Mouse (Mus musculus) forebrain, embryonic 12.5 days (tissue): ENCODE data around the gene Dctn3. TPM values are rescaled to one million over a fixed set of nuclear protein-coding genes. Genes with fewer than 3 reads are reported as not detected.
A peak's percentile ranks its signal among the peaks of the same experiment; 100 is the strongest.
"Not testable (repeated sequence)": the region's sequence is repeated elsewhere in the genome, so short reads cannot be mapped to it uniquely, and the experiment has no call there.

Experiments
- ATAC-seq: fragments of 200-750 bp; cut with Nextera tagmentation; 2 replicates; pipeline ENCODE4 v1.8.0; 2017; ENCODE audit warnings: moderate TSS enrichment; ENCODE audit not compliant: low FRiP score
- H3K27ac ChIP-seq: fragments of 300-500 bp; sonication (generic); 2 replicates; pipeline ENCODE4 v1.5.1; 2016; ENCODE audit warnings: mild to moderate bottlenecking
- H3K27me3 ChIP-seq: fragments of 300-500 bp; sonication (generic); 2 replicates; pipeline ENCODE4 v1.6.1; 2016; ENCODE audit warnings: mild to moderate bottlenecking
- H3K36me3 ChIP-seq: fragments of 300-500 bp; sonication (generic); replicated peaks from 2 replicates; pipeline ENCODE4 v1.6.1; 2016; ENCODE audit warnings: mild to moderate bottlenecking
- H3K4me1 ChIP-seq: fragments of 300-500 bp; sonication (generic); 2 replicates; pipeline ENCODE4 v1.6.1; 2016
- H3K4me2 ChIP-seq: fragments of 300-500 bp; sonication (generic); 2 replicates; pipeline ENCODE4 v1.6.1; 2016; ENCODE audit warnings: mild to moderate bottlenecking, moderate library complexity
- H3K4me3 ChIP-seq: fragments of 300-500 bp; sonication (generic); replicated peaks from 2 replicates; pipeline ENCODE4 v1.5.1; 2016; ENCODE audit warnings: mild to moderate bottlenecking
- H3K9ac ChIP-seq: fragments of 300-500 bp; sonication (generic); 2 replicates; pipeline ENCODE4 v1.6.1; 2016; ENCODE audit warnings: mild to moderate bottlenecking
- H3K9me3 ChIP-seq: fragments of 300-500 bp; sonication (generic); 2 replicates; pipeline ENCODE4 v1.6.1; 2016
- WGBS: fragments of 180-500 bp; shearing (Covaris S2); methylation state at CpG from one replicate; pipeline ENCODE4 v1.1.7; 2016; 5-methylcytosine and 5-hydroxymethylcytosine counted together
- polyA plus RNA-seq: library from polyadenylated mRNA; unstranded; fragments of >200 nt; fragmentation: Nextera tagmentation; extraction: Ambion mirVana; gene quantifications from 2 replicates; pipeline ENCODE4 v1.2.1, GENCODE M21; 2016

The Dctn3 gene
- 159 and 179 TPM in 2 replicates for polyA plus RNA-seq

- peaks cover 28% of the 10 kb centered on the region for H3K36me3 ChIP-seq
- peak within 1 kb of the TSS; percentile 0; the same call in 1 of the 2 replicates for H3K27ac ChIP-seq
- under 1% methylated on average over 27 of the region's 27 CpGs for WGBS
- no peaks in the 10 kb centered on the region for H3K9me3 ChIP-seq
- peak; percentile 93 for ATAC-seq
- H3K4me3 ChIP-seq: peak within 1 kb of the TSS; percentile 64
- peaks cover 42% of the 10 kb centered on the region for H3K4me1 ChIP-seq
- peak within 1 kb of the TSS; percentile 74 for H3K9ac ChIP-seq
- H3K4me2 ChIP-seq: peak within 1 kb of the TSS; percentile 88
- H3K27me3 ChIP-seq: peaks cover 43% of the 10 kb centered on the region
Measured at GRCm38 (mm10) chr4:41722918-41723351, at the start of gene Dctn3. TSS of gene Dctn3 (minus strand) at chr4:41723170.

GRCm38 (mm10) chr4:41767301-41767700 is 44.3 kb upstream of the Dctn3 start:
- not testable (repeated sequence) for H3K4me1 ChIP-seq, ATAC-seq, H3K36me3 ChIP-seq, H3K27ac ChIP-seq, H3K4me2 ChIP-seq, H3K9ac ChIP-seq, H3K27me3 ChIP-seq, H3K9me3 ChIP-seq, H3K4me3 ChIP-seq
- 86% methylated on average over 10 of the region's 10 CpGs for WGBS

DNA sequence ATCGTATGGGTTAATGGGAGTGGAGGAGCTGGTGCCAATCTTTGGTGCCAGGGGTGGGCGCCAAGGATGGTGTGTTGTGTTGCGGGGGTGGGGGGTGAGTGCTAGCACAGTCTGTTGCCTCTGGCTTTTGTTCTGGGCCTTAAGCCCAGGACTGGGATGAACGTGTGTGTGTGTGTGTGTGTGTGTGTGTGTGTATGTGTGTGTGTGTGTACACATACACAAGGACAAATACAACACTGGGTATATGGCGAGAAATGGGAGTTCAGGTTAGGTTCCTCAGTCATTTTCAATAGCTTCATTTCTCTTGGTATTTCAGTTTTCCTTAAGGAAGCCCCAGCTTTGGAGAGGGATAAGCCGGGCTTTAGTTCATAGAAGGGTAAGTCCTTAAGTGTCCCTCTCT is 40.2 kb upstream of the Dctn3 start:
- H3K27ac ChIP-seq, H3K4me2 ChIP-seq, ATAC-seq: not testable (repeated sequence)

DNA sequence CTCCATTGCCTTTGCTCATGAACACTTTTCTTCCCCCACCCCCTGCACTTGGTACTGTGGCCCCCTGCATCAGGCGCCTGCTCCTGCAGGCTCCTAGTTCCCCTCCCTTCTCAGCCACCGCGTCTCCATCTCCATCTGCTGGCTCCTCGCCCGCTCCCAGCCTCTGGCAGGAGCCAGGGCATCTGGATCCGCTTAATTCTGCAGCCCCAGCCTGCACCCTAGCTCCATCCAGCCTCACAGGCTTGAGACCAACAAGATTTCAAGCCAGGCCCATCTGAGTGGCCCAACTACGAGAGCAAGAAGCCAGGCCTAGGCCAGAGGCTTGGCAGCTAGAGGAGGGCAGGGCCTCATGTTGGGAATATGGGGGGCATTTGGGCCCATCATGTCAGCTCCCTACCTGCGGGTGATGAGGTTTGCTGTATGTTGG is 39.7 kb upstream of the Dctn3 start:
- H3K27me3 ChIP-seq, H3K9me3 ChIP-seq, ATAC-seq, H3K36me3 ChIP-seq, H3K4me3 ChIP-seq, H3K9ac ChIP-seq: not testable (repeated sequence)
- Histone ChIP-seq H3K4me1 (peaks cover 33% of the 10 kb centered on the region), H3K4me2 (0 out of 2 replicates have a peak overlapping the region, but pooled peaks have one; percentile 3), H3K27ac (peak overlapping the region; percentile 64)
- 49% methylated on average over 8 of the region's 8 CpGs for whole genome bisulfite sequencing

More for the DNA sequence above, 40.2 kb upstream of the Dctn3 start:
- H3K4me1 ChIP-seq: peaks cover 33% of the 10 kb centered on the region
- H3K27me3 ChIP-seq, H3K9ac ChIP-seq, H3K9me3 ChIP-seq, H3K36me3 ChIP-seq, H3K4me3 ChIP-seq: not testable (repeated sequence)
- WGBS: 78% methylated on average over 4 of the region's 6 CpGs

GRCm38 (mm10) chr4:41762099-41762687 is 39.2 kb upstream of the Dctn3 start:
- Histone ChIP-seq H3K9ac (no peak overlapping the region), H3K27me3 (no peaks in the 10 kb centered on the region), H3K27ac (peak overlapping the region; percentile 64), H3K36me3 (0 out of 2 replicates have a peak, but pooled peaks cover 4% of the 10 kb centered on the region), H3K4me2 (peak overlapping the region; percentile 65; the same call in 1 of the 2 replicates), H3K4me1 (peaks cover 33% of the 10 kb centered on the region), H3K9me3 (no peaks in the 10 kb centered on the region), H3K4me3 (no peak overlapping the region)
- peak; percentile 37; the same call in 1 of the 2 replicates for ATAC-seq
- 37% methylated on average over 8 of the region's 8 CpGs for WGBS

GRCm38 (mm10) chr4:41761680-41762079 is 38.7 kb upstream of the Dctn3 start:
- Histone ChIP-seq H3K4me1 (peaks cover 33% of the 10 kb centered on the region), H3K36me3 (no peaks in the 10 kb centered on the region), H3K27ac (peak overlapping the region; percentile 64), H3K9ac (no peak overlapping the region), H3K27me3 (no peaks in the 10 kb centered on the region), H3K9me3 (no peaks in the 10 kb centered on the region), H3K4me3 (peak overlapping the region; percentile 40; the same call in 1 of the 2 replicates), H3K4me2 (peak overlapping the region; percentile 65)
- ATAC-seq: no peak

DNA sequence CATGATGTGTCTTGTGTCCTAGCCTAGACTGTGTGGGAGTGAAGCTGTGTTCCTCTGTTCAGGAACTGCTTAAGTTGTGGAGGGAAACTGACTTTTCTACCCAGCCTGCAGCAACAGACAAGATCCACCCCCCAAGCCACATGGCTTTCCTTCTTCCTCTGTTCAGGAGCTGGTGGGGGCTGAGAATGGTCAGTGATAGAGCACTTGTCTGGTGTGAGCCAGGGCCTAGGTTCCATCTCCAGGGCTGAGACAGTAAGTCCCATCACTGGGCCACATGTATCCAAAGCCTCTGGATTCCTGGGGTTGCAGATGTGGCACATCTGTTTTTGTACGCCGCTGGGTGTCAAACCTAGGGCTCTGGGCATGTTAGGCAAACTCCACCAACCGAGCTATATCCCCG is 37.9 kb upstream of the Dctn3 start:
- 86% methylated on average over 4 of the region's 4 CpGs for WGBS
- peak overlapping the region; percentile 65 for H3K4me2 ChIP-seq
- H3K4me3 ChIP-seq: peak overlapping the region; percentile 40
- peak overlapping the region; percentile 9; the same call in 1 of the 2 replicates for H3K9ac ChIP-seq
- H3K4me1 ChIP-seq: peaks cover 38% of the 10 kb centered on the region
- peak overlapping the region; percentile 64 for H3K27ac ChIP-seq
- no peaks in the 10 kb centered on the region for H3K27me3 ChIP-seq
- H3K9me3 ChIP-seq: no peaks in the 10 kb centered on the region
- 0 out of 2 replicates have a peak, but pooled peaks have one; percentile 12 for ATAC-seq
- no peaks in the 10 kb centered on the region for H3K36me3 ChIP-seq

- no peaks in the 10 kb centered on the region for H3K36me3 ChIP-seq
- H3K9ac ChIP-seq: peak overlapping the region; percentile 60
- ATAC-seq: peak; percentile 82
- H3K4me1 ChIP-seq: peaks cover 38% of the 10 kb centered on the region
- WGBS: 0% methylated on average over 15 of the region's 15 CpGs
- H3K4me2 ChIP-seq: peak overlapping the region; percentile 65
- H3K27ac ChIP-seq: peak overlapping the region; percentile 64
- H3K9me3 ChIP-seq: no peaks in the 10 kb centered on the region
- peak overlapping the region; percentile 40 for H3K4me3 ChIP-seq
- H3K27me3 ChIP-seq: no peaks in the 10 kb centered on the region
Measured at GRCm38 (mm10) chr4:41760288-41760721, 37.3 kb upstream of the Dctn3 start.

GRCm38 (mm10) chr4:41759656-41760287 is 36.8 kb upstream of the Dctn3 start:
- WGBS: 40% methylated on average over 6 of the region's 6 CpGs
- Histone ChIP-seq H3K4me2 (peak overlapping the region; percentile 65), H3K4me3 (peak overlapping the region; percentile 40), H3K9me3 (no peaks in the 10 kb centered on the region), H3K36me3 (no peaks in the 10 kb centered on the region), H3K9ac (peak overlapping the region; percentile 5; the same call in 1 of the 2 replicates), H3K27me3 (no peaks in the 10 kb centered on the region), H3K27ac (0 out of 2 replicates have a peak overlapping the region, but pooled peaks have one; percentile 64), H3K4me1 (peaks cover 44% of the 10 kb centered on the region)
- ATAC-seq: no peak

GRCm38 (mm10) chr4:41759206-41759605 is 36.2 kb upstream of the Dctn3 start:
- WGBS: 89% methylated on average over 9 of the region's 9 CpGs
- no peak overlapping the region for H3K4me3 ChIP-seq
- H3K4me1 ChIP-seq: peaks cover 44% of the 10 kb centered on the region
- H3K27me3 ChIP-seq: no peaks in the 10 kb centered on the region
- H3K9ac ChIP-seq: no peak overlapping the region
- H3K9me3 ChIP-seq: no peaks in the 10 kb centered on the region
- no peak overlapping the region for H3K4me2 ChIP-seq
- ATAC-seq: no peak
- H3K27ac ChIP-seq: no peak overlapping the region
- H3K36me3 ChIP-seq: no peaks in the 10 kb centered on the region

DNA sequence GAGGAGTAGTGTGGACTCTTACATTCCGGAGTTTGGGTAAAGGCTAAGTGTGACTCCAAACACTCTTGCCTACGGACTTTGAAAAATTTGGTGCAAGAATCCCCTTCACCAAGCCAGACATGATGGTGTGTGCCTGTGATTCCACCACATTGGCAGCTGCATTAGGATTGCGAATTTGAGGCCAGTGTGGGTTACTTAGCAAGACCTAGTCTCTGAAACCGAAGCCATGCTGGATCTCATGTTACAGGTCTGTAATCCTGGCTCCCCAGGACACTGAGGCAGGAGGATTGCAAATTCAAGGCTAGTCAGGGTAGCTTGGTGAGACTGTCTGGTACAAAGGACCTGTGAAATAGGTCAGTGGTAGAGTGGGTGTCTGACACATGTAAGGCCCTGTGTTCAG is 35.7 kb upstream of the Dctn3 start:
- H3K4me3 ChIP-seq: no peak overlapping the region
- H3K4me1 ChIP-seq: peaks cover 44% of the 10 kb centered on the region
- H3K9me3 ChIP-seq: no peaks in the 10 kb centered on the region
- no peak overlapping the region for H3K9ac ChIP-seq
- H3K36me3 ChIP-seq: no peaks in the 10 kb centered on the region
- ATAC-seq: no peak
- no peak overlapping the region for H3K27ac ChIP-seq
- H3K27me3 ChIP-seq: no peaks in the 10 kb centered on the region
- H3K4me2 ChIP-seq: no peak overlapping the region
- WGBS: 94% methylated on average over 4 of the region's 4 CpGs

DNA sequence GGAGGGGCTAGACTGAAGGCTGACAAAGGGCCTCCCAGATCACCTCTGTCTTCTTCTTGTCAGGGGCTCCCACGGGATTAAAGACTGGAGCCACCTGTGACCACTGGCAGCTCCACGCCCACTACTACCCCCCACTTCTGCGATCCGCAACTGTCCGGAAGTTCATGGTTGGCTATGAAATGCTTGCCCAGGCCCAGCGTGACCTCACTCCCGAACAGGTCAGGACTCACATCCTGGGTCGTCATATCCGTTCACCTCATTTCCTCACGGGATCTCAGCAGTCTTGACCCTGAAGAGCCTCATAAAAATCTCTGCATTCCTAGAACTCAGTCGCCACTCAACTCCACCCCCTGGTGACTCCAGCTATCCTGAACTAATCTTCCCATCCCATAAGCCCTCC is 35.1 kb upstream of the Dctn3 start:
- H3K4me3 ChIP-seq: no peak overlapping the region
- no peak for ATAC-seq
- no peaks in the 10 kb centered on the region for H3K9me3 ChIP-seq
- H3K4me2 ChIP-seq: no peak overlapping the region
- H3K36me3 ChIP-seq: no peaks in the 10 kb centered on the region
- 88% methylated on average over 11 of the region's 11 CpGs for WGBS
- H3K27me3 ChIP-seq: 0 out of 2 replicates have a peak, but pooled peaks cover under 1% of the 10 kb centered on the region
- peaks cover 44% of the 10 kb centered on the region for H3K4me1 ChIP-seq
- H3K9ac ChIP-seq: no peak overlapping the region
- H3K27ac ChIP-seq: no peak overlapping the region
